Mouse (Mus musculus) midbrain, embryonic 12.5 days (tissue): ENCODE results near the gene Picalm. TPM values are rescaled to one million over a fixed set of nuclear protein-coding genes. Genes with fewer than 3 reads are reported as not detected.
"Not testable (repeated sequence)": the region's sequence is repeated elsewhere in the genome, so short reads cannot be mapped to it uniquely, and the experiment has no call there.

Experiments used
- ATAC-seq: fragments of 200-750 bp; cut with Nextera tagmentation; 2 replicates; pipeline ENCODE4 v1.8.0; 2017; ENCODE audit warnings: low read depth, moderate TSS enrichment, moderate library complexity; ENCODE audit not compliant: low FRiP score
- H3K27ac ChIP-seq: fragments of 300-500 bp; sonication (generic); replicated peaks from 2 replicates; pipeline ENCODE4 v1.5.1; 2016; ENCODE audit warnings: mild to moderate bottlenecking
- H3K27me3 ChIP-seq: fragments of 300-500 bp; sonication (generic); 2 replicates; pipeline ENCODE4 v1.6.1; 2016; ENCODE audit warnings: mild to moderate bottlenecking
- H3K36me3 ChIP-seq: fragments of 300-500 bp; sonication (generic); 2 replicates; pipeline ENCODE4 v1.6.1; 2016
- H3K4me1 ChIP-seq: fragments of 300-500 bp; sonication (generic); 2 replicates; pipeline ENCODE4 v1.6.1; 2016
- H3K4me2 ChIP-seq: fragments of 300-500 bp; sonication (generic); replicated peaks from 2 replicates; pipeline ENCODE4 v1.6.1; 2016; ENCODE audit warnings: mild to moderate bottlenecking, moderate library complexity
- H3K4me3 ChIP-seq: fragments of 300-500 bp; sonication (generic); 2 replicates; pipeline ENCODE4 v1.5.1; 2016; ENCODE audit warnings: mild to moderate bottlenecking
- H3K9ac ChIP-seq: fragments of 300-500 bp; sonication (generic); replicated peaks from 2 replicates; pipeline ENCODE4 v1.6.1; 2016; ENCODE audit warnings: mild to moderate bottlenecking, moderate library complexity
- H3K9me3 ChIP-seq: fragments of 300-500 bp; sonication (generic); 2 replicates; pipeline ENCODE4 v1.6.1; 2016; ENCODE audit warnings: mild to moderate bottlenecking
- WGBS: fragments of 180-500 bp; shearing (Covaris S2); methylation state at CpG from one replicate; pipeline ENCODE4 v1.1.7; 2016; 5-methylcytosine and 5-hydroxymethylcytosine counted together
- polyA plus RNA-seq: library from polyadenylated mRNA; unstranded; fragments of >200 nt; fragmentation: Nextera tagmentation; extraction: Ambion mirVana; gene quantifications from 2 replicates; pipeline ENCODE4 v1.2.1, GENCODE M21; 2016

Picalm gene
- polyA plus RNA-seq, 1 experiment from 2014 or later, result 44.5 TPM

DNA sequence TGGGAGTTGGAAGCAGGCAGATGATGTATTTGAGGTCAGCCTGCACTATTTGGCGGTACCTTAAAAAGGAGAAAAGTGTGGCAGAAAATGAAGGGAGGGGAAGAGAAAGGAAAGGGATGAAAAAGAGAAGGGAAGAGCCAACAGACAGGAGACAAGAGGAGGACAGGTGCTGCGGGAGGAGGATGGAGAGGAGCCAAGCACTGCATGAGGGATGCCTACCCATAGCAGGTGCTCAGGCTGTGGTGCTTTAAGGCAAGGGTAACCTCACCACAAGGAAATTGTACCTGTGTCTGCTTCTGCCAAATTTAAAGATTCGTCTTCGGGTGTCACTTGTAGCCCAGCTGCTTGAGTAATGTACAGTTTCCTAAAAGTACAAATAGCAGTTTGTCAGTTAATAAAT is 98.1 kb downstream of the Picalm start:
- H3K27me3 ChIP-seq, result no peaks in the 10 kb centered on the region
- no peak overlapping the region for H3K27ac ChIP-seq
- no peak overlapping the region for H3K4me3 ChIP-seq
- H3K4me1 ChIP-seq, result no peaks in the 10 kb centered on the region
- no peaks in the 10 kb centered on the region for H3K9me3 ChIP-seq
- ATAC-seq, result no peak
- H3K9ac ChIP-seq, result no peak overlapping the region
- H3K4me2 ChIP-seq, result no peak overlapping the region
- H3K36me3 ChIP-seq, result no peaks in the 10 kb centered on the region
- WGBS, result 96% methylated on average over 4 of the region's 4 CpGs

DNA sequence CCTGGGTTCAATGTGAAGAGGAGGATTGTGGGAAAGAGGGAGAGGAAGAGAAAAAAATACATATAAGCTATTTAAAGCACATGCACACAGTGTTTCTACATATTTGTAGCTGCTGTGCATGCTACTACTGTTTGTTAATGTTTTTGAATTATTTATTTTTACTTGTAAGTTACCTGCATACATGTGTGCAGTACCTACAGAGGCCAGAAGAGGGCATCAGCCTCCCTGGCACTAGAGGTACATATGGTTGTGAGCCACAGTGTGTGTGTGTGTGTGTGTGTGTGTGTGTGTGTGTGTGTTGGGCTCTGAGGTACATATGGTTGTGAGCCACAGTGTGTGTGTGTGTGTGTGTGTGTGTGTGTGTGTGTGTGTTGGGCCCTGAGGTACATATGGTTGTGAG is 98.9 kb downstream of the Picalm start:
- H3K4me2 ChIP-seq, result not testable (repeated sequence)

DNA sequence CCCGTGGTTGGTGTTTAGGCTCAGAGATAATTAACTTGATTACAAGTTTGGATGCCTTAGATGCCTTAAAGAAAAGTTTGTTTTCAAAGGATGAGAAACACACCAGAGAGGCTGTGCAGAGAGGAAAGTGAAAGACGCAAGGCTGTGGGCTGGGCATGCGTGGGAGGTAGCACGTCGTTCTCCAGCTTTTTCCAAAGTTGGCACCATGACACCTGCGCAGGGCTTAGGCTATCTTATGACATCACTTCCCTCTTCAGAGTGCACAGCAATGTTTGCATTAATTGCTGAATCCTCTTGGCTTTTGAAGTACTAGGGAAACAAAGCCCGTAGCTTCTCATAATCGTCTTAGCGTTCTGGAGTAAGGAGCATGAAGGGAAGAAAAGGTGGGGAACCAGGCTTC is 101.4 kb downstream of the Picalm start:
- ATAC-seq, result no peak

More for the DNA sequence above, 98.9 kb downstream of the Picalm start:
- not testable (repeated sequence) for H3K9me3 ChIP-seq, H3K27me3 ChIP-seq, H3K27ac ChIP-seq, H3K4me1 ChIP-seq, H3K36me3 ChIP-seq, H3K9ac ChIP-seq, ATAC-seq, H3K4me3 ChIP-seq

DNA sequence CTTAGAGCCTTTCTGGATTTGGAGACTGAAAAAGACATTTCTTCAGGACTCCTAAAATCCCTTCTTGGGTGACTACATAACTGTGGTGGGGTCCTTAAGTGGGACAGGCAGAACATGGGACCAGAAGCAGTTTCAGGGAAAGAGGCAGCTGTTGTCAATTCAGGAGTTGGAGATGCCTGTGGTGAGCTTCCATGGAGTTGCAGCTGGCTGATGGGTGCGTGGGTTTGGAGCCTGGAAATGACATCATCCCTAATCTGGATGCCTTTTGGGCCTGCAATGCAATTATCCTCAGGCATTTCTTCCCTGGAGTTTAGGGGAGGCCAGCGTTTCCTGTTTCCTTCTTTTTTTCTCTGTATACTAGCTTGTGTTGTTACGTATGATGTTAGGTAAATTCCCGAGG is 103.9 kb downstream of the Picalm start:
- H3K36me3 ChIP-seq, result no peaks in the 10 kb centered on the region
- no peak overlapping the region for H3K9ac ChIP-seq
- ATAC-seq, result no peak
- H3K4me3 ChIP-seq, result no peak overlapping the region
- H3K27me3 ChIP-seq, result no peaks in the 10 kb centered on the region
- peaks cover 5% of the 10 kb centered on the region; the same call in 1 of the 2 replicates for H3K4me1 ChIP-seq
- 67% methylated on average over 4 of the region's 4 CpGs for WGBS
- H3K27ac ChIP-seq, result no peak overlapping the region
- no peaks in the 10 kb centered on the region for H3K9me3 ChIP-seq
- H3K4me2 ChIP-seq, result no peak overlapping the region

More for the DNA sequence above, 101.4 kb downstream of the Picalm start:
- Histone ChIP-seq H3K27ac (no peak overlapping the region), H3K4me1 (peaks cover 5% of the 10 kb centered on the region; the same call in 1 of the 2 replicates), H3K4me3 (no peak overlapping the region), H3K36me3 (no peaks in the 10 kb centered on the region), H3K9me3 (no peaks in the 10 kb centered on the region), H3K9ac (no peak overlapping the region), H3K27me3 (no peaks in the 10 kb centered on the region), H3K4me2 (no peak overlapping the region)
- WGBS, result 86% methylated on average over 9 of the region's 9 CpGs

DNA sequence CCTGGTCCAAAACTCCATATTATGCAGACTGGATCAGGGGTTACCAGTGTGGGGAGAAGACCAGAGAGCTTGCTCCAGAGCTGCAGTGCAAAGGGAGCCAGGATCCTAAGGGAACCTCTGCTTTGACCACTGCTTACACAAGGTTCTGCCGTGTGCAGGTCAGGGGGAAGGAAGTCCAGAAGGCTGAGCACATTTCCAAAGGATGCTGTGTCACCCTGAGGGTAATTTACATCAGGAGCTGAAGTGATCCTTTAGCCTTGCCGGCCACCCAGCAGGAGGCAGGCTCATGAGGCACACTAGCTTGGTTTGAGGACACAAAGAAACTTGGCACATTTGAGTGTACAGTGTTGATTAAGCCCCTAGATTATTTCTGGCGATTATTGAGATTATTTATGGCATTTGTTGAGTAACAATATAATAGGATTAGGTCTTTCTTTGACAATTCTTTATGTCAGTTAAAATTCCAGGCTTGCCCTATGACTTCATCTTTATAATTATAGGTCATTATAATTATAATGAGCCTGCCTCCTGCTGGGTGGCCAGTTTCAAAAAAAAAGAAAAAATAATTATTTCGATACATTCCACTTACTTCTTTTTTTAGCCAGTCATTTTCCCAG is 106.4 kb downstream of the Picalm start:
- 38% methylated on average over 4 of the region's 4 CpGs for WGBS

DNA sequence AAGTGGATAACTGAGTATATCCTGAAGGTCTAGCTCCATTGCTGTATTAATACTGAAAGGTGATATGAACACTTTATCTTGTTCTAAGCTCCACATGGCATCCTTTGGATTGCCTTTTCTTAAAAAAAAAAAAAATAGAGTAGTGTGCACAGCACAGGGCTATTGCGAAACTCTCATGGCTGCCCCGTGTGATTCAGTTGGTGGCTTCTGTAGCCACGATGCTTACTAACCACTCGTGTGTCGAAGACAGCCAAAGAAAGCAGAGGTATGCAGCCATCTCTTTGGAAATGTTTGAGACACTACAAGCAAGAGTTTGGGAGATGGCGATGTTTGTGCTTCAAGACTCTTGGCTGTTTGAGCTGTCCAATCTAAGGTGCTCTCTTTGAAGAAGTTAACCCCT is 113.1 kb downstream of the Picalm start:
- Histone ChIP-seq H3K4me3 (no peak overlapping the region), H3K4me2 (no peak overlapping the region), H3K4me1 (no peaks in the 10 kb centered on the region), H3K27ac (no peak overlapping the region), H3K36me3 (no peaks in the 10 kb centered on the region), H3K27me3 (no peaks in the 10 kb centered on the region), H3K9me3 (no peaks in the 10 kb centered on the region), H3K9ac (no peak overlapping the region)
- no peak for ATAC-seq
- WGBS, result 91% methylated on average over 6 of the region's 6 CpGs

More for the DNA sequence above, 106.4 kb downstream of the Picalm start:
- H3K9me3 ChIP-seq, result no peaks in the 10 kb centered on the region
- no peak overlapping the region for H3K4me2 ChIP-seq
- no peaks in the 10 kb centered on the region for H3K27me3 ChIP-seq
- H3K4me1 ChIP-seq, result peaks cover 5% of the 10 kb centered on the region; the same call in 1 of the 2 replicates
- peak; percentile 17; the same call in 1 of the 2 replicates for ATAC-seq
- no peak overlapping the region for H3K4me3 ChIP-seq
- no peak overlapping the region for H3K9ac ChIP-seq
- no peak overlapping the region for H3K27ac ChIP-seq
- no peaks in the 10 kb centered on the region for H3K36me3 ChIP-seq

DNA sequence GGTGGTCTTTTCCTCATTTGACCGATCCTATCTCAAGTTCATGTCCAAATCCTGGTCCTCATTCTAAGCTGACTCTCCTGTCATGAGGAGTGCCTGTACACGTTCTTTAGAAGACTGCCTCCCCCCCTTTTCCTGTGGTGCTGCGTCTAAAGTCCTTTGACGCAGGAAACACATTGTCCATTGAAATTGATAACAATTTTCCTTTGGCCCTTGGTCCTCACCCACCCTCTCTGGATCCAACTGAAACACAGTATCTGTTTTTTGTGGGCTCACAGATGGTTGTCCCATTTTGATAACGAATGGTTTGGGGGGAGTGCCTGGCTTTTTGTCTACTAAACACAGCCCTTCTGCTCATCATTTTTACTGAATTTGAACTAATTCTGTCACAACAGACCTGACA is 113.6 kb downstream of the Picalm start:
- 89% methylated on average over 5 of the region's 5 CpGs for WGBS
- Histone ChIP-seq H3K9ac (no peak overlapping the region), H3K4me2 (no peak overlapping the region), H3K4me1 (no peaks in the 10 kb centered on the region), H3K36me3 (no peaks in the 10 kb centered on the region), H3K27ac (no peak overlapping the region), H3K4me3 (no peak overlapping the region), H3K9me3 (no peaks in the 10 kb centered on the region), H3K27me3 (no peaks in the 10 kb centered on the region)
- ATAC-seq, result no peak

DNA sequence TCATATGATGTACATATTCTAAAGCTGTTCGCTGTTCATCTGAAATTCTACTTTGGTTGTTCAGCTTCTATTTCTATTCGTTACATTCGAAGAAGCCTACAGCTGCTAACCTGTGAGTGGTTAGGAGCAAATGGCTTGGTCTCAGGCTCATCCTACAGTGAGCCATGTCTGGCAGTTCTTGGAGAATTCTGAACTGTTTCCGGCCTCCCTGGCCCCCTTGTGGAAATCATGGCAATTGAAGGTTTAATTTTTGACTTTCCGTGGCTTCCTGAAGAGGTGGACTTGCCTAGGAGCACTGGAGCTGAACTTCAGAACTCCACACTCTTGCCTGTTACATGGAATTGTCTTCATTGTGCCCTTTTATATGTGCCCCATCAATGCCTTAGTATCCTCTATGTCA is 122.9 kb downstream of the Picalm start:
- H3K9me3 ChIP-seq, result no peaks in the 10 kb centered on the region
- H3K4me3 ChIP-seq, result no peak overlapping the region
- no peaks in the 10 kb centered on the region for H3K27me3 ChIP-seq
- H3K9ac ChIP-seq, result no peak overlapping the region
- 77% methylated on average over 5 of the region's 5 CpGs for WGBS
- H3K27ac ChIP-seq, result no peak overlapping the region
- H3K36me3 ChIP-seq, result no peaks in the 10 kb centered on the region
- no peak overlapping the region for H3K4me2 ChIP-seq
- no peaks in the 10 kb centered on the region for H3K4me1 ChIP-seq
- ATAC-seq, result no peak

DNA sequence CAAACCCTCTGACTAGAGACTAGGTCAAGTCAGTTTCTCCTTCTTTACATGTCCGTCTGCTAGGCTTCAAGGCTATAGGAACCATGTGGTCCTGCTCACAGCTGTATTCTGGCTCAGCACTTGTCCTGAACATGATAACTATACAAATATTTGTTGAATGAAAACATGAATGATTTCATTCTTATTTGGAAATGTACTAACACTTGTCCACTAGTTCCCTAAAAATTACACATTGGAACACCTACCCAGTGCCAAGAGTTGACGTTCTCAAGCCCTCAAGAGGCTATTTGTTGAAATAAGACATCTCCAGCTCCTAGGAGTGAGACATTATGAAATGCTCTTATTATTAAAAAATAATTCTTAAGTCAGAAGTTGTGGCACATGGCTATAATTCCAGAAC is 128.7 kb downstream of the Picalm start:
- Histone ChIP-seq H3K27me3 (no peaks in the 10 kb centered on the region), H3K36me3 (no peaks in the 10 kb centered on the region), H3K9me3 (no peaks in the 10 kb centered on the region), H3K4me3 (no peak overlapping the region), H3K4me2 (no peak overlapping the region), H3K27ac (no peak overlapping the region), H3K4me1 (peaks cover 14% of the 10 kb centered on the region), H3K9ac (no peak overlapping the region)
- ATAC-seq, result no peak
- WGBS, result 97% methylated on average over 2 of the region's 2 CpGs

DNA sequence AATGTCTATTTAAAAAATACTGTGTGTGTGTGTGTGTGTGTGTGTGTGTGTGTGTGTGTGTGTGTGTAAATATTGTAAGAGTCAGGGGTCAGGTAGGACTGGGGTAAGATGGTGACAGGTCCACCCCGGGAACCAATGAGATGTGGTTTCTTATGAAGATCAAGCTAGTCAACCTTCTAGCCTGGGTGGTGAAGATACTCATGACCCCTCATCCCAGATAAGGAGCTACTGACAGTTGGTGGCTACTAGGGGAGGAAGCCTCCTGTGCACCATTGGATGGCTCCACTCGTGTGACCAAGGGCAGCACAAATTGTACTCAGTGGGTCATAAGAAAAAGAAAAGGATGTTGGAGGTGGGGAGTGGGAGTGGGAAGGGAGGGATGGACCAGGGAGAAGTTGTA is 129.9 kb downstream of the Picalm start:
- Histone ChIP-seq H3K4me3 (no peak overlapping the region), H3K27ac (no peak overlapping the region), H3K4me1 (peaks cover 14% of the 10 kb centered on the region), H3K27me3 (no peaks in the 10 kb centered on the region), H3K4me2 (no peak overlapping the region), H3K9ac (no peak overlapping the region), H3K9me3 (no peaks in the 10 kb centered on the region), H3K36me3 (no peaks in the 10 kb centered on the region)
- 82% methylated on average over 2 of the region's 2 CpGs for WGBS
- no peak for ATAC-seq

DNA sequence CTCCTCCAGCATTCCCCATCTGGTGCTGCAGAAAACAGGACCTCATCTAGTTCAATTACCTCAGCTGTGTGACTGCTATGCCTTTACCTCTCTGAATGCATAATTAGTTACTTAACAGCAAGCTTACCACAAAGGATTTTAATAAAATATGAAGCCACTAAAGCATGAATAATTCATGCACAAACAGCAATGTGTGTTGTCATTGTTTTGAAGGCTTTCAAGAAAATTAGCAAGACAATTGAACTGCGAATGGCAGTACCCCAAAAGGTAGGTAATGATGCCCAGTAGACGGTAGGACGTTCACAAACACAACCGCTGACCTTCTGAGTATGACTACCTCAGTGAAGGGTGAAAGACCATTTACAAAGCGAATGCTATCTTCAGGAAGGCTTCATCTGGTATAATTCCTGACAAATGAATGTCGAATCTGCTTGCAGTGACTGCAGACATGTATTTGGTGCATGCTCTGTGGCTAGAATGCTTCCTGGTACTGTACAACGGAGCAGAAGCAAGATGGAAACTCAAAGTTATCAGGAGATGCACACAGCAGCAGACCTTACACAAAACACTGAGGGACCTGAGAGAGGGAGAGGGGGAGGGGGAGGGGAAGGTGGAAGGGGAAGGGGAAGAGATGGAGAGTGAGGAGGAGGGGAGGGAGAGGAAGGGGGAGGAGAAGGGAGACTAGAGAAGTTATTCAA is 132.0 kb downstream of the Picalm start:
- Histone ChIP-seq H3K9ac (no peak overlapping the region), H3K4me2 (peak overlapping the region; percentile 28), H3K27ac (peak overlapping the region; percentile 78)

More for the DNA sequence above, 132.0 kb downstream of the Picalm start:
- WGBS, result 26% methylated on average over 7 of the region's 7 CpGs
- H3K36me3 ChIP-seq, result no peaks in the 10 kb centered on the region
- ATAC-seq, result peak; percentile 78
- peaks cover 19% of the 10 kb centered on the region for H3K4me1 ChIP-seq
- no peak overlapping the region for H3K4me3 ChIP-seq
- no peaks in the 10 kb centered on the region for H3K27me3 ChIP-seq
- no peaks in the 10 kb centered on the region for H3K9me3 ChIP-seq
